Mouse (Mus musculus) myocyte (in vitro differentiated cells): ENCODE data around the gene Dao.

Experiments used
- CEBPB ChIP-seq: IDR thresholded peaks from 2 replicates; pipeline ENCODE4 v1.6.1; 2011; ENCODE audit warnings: mild to moderate bottlenecking, moderate library complexity; ENCODE audit not compliant: poor library complexity, insufficient read depth, severe bottlenecking
- E2F4 ChIP-seq: IDR thresholded peaks from one replicate; pipeline ENCODE4 v1.6.1; 2011; ENCODE audit warnings: mild to moderate bottlenecking, control low read depth, moderate library complexity; ENCODE audit not compliant: insufficient read depth
- MAX ChIP-seq: IDR thresholded peaks from one replicate; pipeline ENCODE4 v1.6.1; 2011; ENCODE audit warnings: low read depth, mild to moderate bottlenecking, control low read depth
- MYOD1 ChIP-seq, 3 experiments: IDR thresholded peaks; one replicate each; pipeline ENCODE4 v1.6.1; 2011; ENCODE audit warnings: control low read depth in 2 of 3, low read depth in 2 of 3, mild to moderate bottlenecking in 2 of 3, moderate library complexity in 1 of 3; ENCODE audit not compliant: insufficient read length in 2 of 3, control insufficient read depth in 1 of 3
- MYOG ChIP-seq, 3 experiments: IDR thresholded peaks; one replicate each; pipeline ENCODE4 v1.6.1; 2011; ENCODE audit warnings: control low read depth in 2 of 3, low read depth in 2 of 3, mild to moderate bottlenecking in 2 of 3; ENCODE audit not compliant: insufficient read length in 2 of 3, control insufficient read depth in 1 of 3, insufficient read depth in 1 of 3
- POLR2A ChIP-seq: IDR thresholded peaks from one replicate; pipeline ENCODE4 v1.6.1; 2011; ENCODE audit warnings: low read depth, mild to moderate bottlenecking, control low read depth, moderate library complexity; ENCODE audit not compliant: insufficient read length
- SRF ChIP-seq: IDR thresholded peaks from one replicate; pipeline ENCODE4 v1.6.1; 2011; ENCODE audit warnings: low read depth; ENCODE audit not compliant: control insufficient read depth, insufficient read length
- TCF12 ChIP-seq: IDR thresholded peaks from one replicate; pipeline ENCODE4 v1.6.1; 2011; ENCODE audit warnings: mild to moderate bottlenecking, control low read depth; ENCODE audit not compliant: poor library complexity, insufficient read depth, severe bottlenecking
- TCF3 ChIP-seq: IDR thresholded peaks from one replicate; pipeline ENCODE4 v1.6.1; 2011; ENCODE audit warnings: low read depth, control low read depth; ENCODE audit not compliant: insufficient read length
- USF1 ChIP-seq: IDR thresholded peaks from one replicate; pipeline ENCODE4 v1.6.1; 2011; ENCODE audit warnings: low read depth, mild to moderate bottlenecking, control low read depth, moderate library complexity

- TF ChIP-seq MYOD1 (IDR thresholded peaks at IDR 0.05; ENCODE audit: control insufficient read depth in 1 of 3, insufficient read length in 2 of 3, low read depth in 2 of 3): no peak
- no peak for TF ChIP-seq E2F4
- TF ChIP-seq POLR2A: no peak
- no peak for TF ChIP-seq CEBPB
- TF ChIP-seq TCF12: no peak
- TF ChIP-seq MYOG (IDR thresholded peaks at IDR 0.05; ENCODE audit: control insufficient read depth in 1 of 3, insufficient read depth in 1 of 3, insufficient read length in 2 of 3, low read depth in 2 of 3): no peak
- TF ChIP-seq USF1: no peak
- TF ChIP-seq MAX: no peak
- no peak for TF ChIP-seq TCF3
- no peak for TF ChIP-seq SRF
Observed at GRCm38 (mm10) chr5:114005100-114005499, 1.6 kb downstream of the Dao start.
